Mouse (Mus musculus) hindbrain, embryonic 13.5 days (tissue): ENCODE results near the gene Tmem144. TPM values are rescaled to one million over a fixed set of nuclear protein-coding genes. Genes with fewer than 3 reads are reported as not detected.

Experiments used
- ATAC-seq: fragments of 200-750 bp; cut with Nextera tagmentation; 2 replicates; pipeline ENCODE4 v1.8.0; 2017; ENCODE audit warnings: moderate TSS enrichment; ENCODE audit not compliant: low FRiP score
- H3K27ac ChIP-seq: fragments of 300-500 bp; sonication (generic); 2 replicates; pipeline ENCODE4 v1.5.1; 2015; ENCODE audit warnings: inconsistent platforms, mild to moderate bottlenecking, moderate library complexity
- H3K27me3 ChIP-seq: fragments of 300-500 bp; sonication (generic); 2 replicates; pipeline ENCODE4 v1.6.1; 2015; ENCODE audit warnings: mild to moderate bottlenecking, inconsistent platforms
- H3K36me3 ChIP-seq: fragments of 300-500 bp; sonication (generic); 2 replicates; pipeline ENCODE4 v1.6.1; 2015; ENCODE audit warnings: mild to moderate bottlenecking, inconsistent platforms
- H3K4me1 ChIP-seq: fragments of 300-500 bp; sonication (generic); replicated peaks from 2 replicates; pipeline ENCODE4 v1.6.1; 2015; ENCODE audit warnings: inconsistent platforms
- H3K4me2 ChIP-seq: fragments of 300-500 bp; sonication (generic); 2 replicates; pipeline ENCODE4 v1.6.1; 2015; ENCODE audit warnings: inconsistent platforms, mild to moderate bottlenecking, moderate library complexity
- H3K4me3 ChIP-seq: fragments of 300-500 bp; sonication (generic); 2 replicates; pipeline ENCODE4 v1.5.1; 2015; ENCODE audit warnings: mild to moderate bottlenecking, inconsistent platforms
- H3K9ac ChIP-seq: fragments of 300-500 bp; sonication (generic); 2 replicates; pipeline ENCODE4 v1.6.1; 2015; ENCODE audit warnings: mild to moderate bottlenecking, inconsistent platforms
- H3K9me3 ChIP-seq: fragments of 300-500 bp; sonication (generic); 2 replicates; pipeline ENCODE4 v1.6.1; 2016; ENCODE audit warnings: inconsistent platforms
- WGBS: fragments of 180-500 bp; shearing (Covaris S2); methylation state at CpG from one replicate; pipeline ENCODE4 v1.1.7; 2015; 5-methylcytosine and 5-hydroxymethylcytosine counted together
- polyA plus RNA-seq: library from polyadenylated mRNA; unstranded; fragments of >200 nt; fragmentation: Nextera tagmentation; extraction: Ambion mirVana; gene quantifications from 2 replicates; pipeline ENCODE4 v1.2.1, GENCODE M21; 2015

The Tmem144 gene
- polyA plus RNA-seq, 1 experiment from 2014 or later: 1.4 TPM

GRCm38 (mm10) chr3:79884761-79885189 is 32.2 kb upstream of the Tmem144 start:
- 0 out of 2 replicates have a peak, but pooled peaks cover 2% of the 10 kb centered on the region for H3K27me3 ChIP-seq
- H3K9ac ChIP-seq: no peak overlapping the region
- H3K4me2 ChIP-seq: no peak overlapping the region
- 0 out of 2 replicates have a peak, but pooled peaks cover 7% of the 10 kb centered on the region for H3K4me1 ChIP-seq
- WGBS: 38% methylated on average over 9 of the region's 9 CpGs
- no peak overlapping the region for H3K4me3 ChIP-seq
- no peak overlapping the region for H3K27ac ChIP-seq
- no peak for ATAC-seq
- H3K9me3 ChIP-seq: no peaks in the 10 kb centered on the region
- H3K36me3 ChIP-seq: no peaks in the 10 kb centered on the region

- no peak for ATAC-seq
- Histone ChIP-seq H3K4me2 (no peak within 1 kb of the TSS), H3K27me3 (0 out of 2 replicates have a peak, but pooled peaks cover 2% of the 10 kb centered on the region), H3K4me1 (0 out of 2 replicates have a peak, but pooled peaks cover 7% of the 10 kb centered on the region), H3K9ac (no peak within 1 kb of the TSS), H3K27ac (no peak within 1 kb of the TSS), H3K9me3 (no peaks in the 10 kb centered on the region), H3K4me3 (no peak within 1 kb of the TSS), H3K36me3 (no peaks in the 10 kb centered on the region)
- WGBS: 61% methylated on average over 5 of the region's 5 CpGs
Observed at GRCm38 (mm10) chr3:79884305-79884704, 31.7 kb upstream of the Tmem144 start, which contains the start of gene Fam198b. TSS of gene Fam198b (plus strand) at chr3:79884533.

DNA sequence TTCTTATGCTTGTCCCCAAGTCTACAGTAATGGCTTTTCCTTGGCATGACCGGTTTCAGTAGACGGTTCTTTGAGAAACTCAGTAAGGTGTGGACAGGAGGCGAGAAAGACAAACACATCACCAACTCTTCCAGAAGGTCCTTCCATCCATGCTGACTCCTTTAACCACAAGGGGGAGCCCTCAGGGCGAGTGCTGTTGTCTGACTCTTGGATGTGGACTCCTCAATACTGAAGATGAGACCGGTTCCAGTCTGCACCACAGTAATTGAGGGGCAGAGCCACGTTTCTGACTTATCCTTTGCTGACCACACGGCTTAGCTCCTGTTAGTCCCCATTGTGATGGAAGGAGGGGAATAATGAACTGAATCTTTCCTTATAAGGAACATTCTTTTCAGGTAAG is 30.5 kb upstream of the Tmem144 start:
- Histone ChIP-seq H3K27me3 (0 out of 2 replicates have a peak, but pooled peaks cover 2% of the 10 kb centered on the region), H3K4me2 (no peak overlapping the region), H3K36me3 (no peaks in the 10 kb centered on the region), H3K27ac (no peak overlapping the region), H3K4me1 (peaks cover 10% of the 10 kb centered on the region; the same call in 1 of the 2 replicates), H3K9ac (no peak overlapping the region), H3K9me3 (no peaks in the 10 kb centered on the region), H3K4me3 (no peak overlapping the region)
- no peak for ATAC-seq
- WGBS: 47% methylated on average over 7 of the region's 7 CpGs

- Histone ChIP-seq H3K4me3 (no peak overlapping the region), H3K9me3 (no peaks in the 10 kb centered on the region), H3K4me1 (peaks cover 3% of the 10 kb centered on the region; the same call in 1 of the 2 replicates), H3K36me3 (no peaks in the 10 kb centered on the region), H3K27ac (no peak overlapping the region), H3K27me3 (0 out of 2 replicates have a peak, but pooled peaks cover 2% of the 10 kb centered on the region), H3K9ac (no peak overlapping the region), H3K4me2 (no peak overlapping the region)
- ATAC-seq: no peak
- 72% methylated on average over 2 of the region's 2 CpGs for WGBS
Observed at GRCm38 (mm10) chr3:79881645-79882044, 29.1 kb upstream of the Tmem144 start.

DNA sequence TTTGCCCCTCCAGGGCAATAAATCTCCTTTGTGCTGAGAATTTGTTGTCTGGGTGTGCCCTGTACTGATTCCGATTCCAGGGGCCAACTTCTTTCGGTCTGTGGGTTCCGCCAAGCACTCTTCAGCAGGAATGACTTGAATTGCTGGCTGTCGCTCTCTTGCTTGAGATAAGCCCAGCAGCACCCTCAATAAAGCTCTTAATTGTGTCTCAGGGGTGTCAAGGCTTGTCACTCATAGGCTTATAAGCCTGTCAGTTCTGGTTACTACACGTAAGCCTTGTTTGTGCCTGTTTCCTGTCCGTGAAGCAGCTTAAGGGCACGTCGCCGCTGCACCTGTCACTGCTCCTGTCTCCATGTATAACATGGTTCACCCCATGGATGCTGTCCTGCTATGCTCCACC is 26.7 kb upstream of the Tmem144 start:
- Histone ChIP-seq H3K9me3 (no peaks in the 10 kb centered on the region), H3K4me2 (no peak overlapping the region), H3K27ac (no peak overlapping the region), H3K27me3 (no peaks in the 10 kb centered on the region), H3K4me3 (no peak overlapping the region), H3K9ac (no peak overlapping the region), H3K4me1 (peaks cover 3% of the 10 kb centered on the region; the same call in 1 of the 2 replicates), H3K36me3 (no peaks in the 10 kb centered on the region)
- no peak for ATAC-seq
- 66% methylated on average over 9 of the region's 9 CpGs for WGBS

DNA sequence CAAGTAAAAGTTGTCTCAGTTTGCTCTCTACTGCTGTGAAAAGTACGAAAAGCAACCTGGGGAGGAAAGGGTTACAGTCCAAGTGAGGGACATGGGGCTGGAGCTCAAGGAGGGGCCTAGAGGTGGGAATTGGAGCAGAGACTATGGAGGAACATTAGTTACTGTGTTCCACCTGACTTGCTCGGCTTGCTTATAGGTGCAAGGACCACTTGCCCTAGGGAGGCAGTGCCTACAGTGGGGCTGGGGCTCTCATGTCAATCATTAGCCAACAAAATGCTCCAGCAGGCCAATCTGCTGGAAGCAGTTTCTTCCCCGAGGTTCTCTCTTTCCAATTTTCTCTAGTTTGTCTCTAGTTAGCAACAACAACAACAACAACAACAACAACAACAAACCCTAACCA is 25.8 kb upstream of the Tmem144 start:
- no peaks in the 10 kb centered on the region for H3K36me3 ChIP-seq
- no peak overlapping the region for H3K9ac ChIP-seq
- 63% methylated on average over 3 of the region's 3 CpGs for WGBS
- no peaks in the 10 kb centered on the region for H3K9me3 ChIP-seq
- peaks cover 3% of the 10 kb centered on the region; the same call in 1 of the 2 replicates for H3K4me1 ChIP-seq
- no peak overlapping the region for H3K4me2 ChIP-seq
- no peak for ATAC-seq
- H3K4me3 ChIP-seq: no peak overlapping the region
- H3K27me3 ChIP-seq: no peaks in the 10 kb centered on the region
- H3K27ac ChIP-seq: no peak overlapping the region

GRCm38 (mm10) chr3:79875471-79875870 is 22.9 kb upstream of the Tmem144 start:
- H3K27ac ChIP-seq: no peak overlapping the region
- no peak overlapping the region for H3K4me3 ChIP-seq
- H3K9ac ChIP-seq: no peak overlapping the region
- H3K4me1 ChIP-seq: peaks cover 3% of the 10 kb centered on the region; the same call in 1 of the 2 replicates
- H3K4me2 ChIP-seq: no peak overlapping the region
- H3K36me3 ChIP-seq: no peaks in the 10 kb centered on the region
- no peak for ATAC-seq
- 92% methylated on average over 5 of the region's 5 CpGs for WGBS
- no peaks in the 10 kb centered on the region for H3K27me3 ChIP-seq
- H3K9me3 ChIP-seq: no peaks in the 10 kb centered on the region

DNA sequence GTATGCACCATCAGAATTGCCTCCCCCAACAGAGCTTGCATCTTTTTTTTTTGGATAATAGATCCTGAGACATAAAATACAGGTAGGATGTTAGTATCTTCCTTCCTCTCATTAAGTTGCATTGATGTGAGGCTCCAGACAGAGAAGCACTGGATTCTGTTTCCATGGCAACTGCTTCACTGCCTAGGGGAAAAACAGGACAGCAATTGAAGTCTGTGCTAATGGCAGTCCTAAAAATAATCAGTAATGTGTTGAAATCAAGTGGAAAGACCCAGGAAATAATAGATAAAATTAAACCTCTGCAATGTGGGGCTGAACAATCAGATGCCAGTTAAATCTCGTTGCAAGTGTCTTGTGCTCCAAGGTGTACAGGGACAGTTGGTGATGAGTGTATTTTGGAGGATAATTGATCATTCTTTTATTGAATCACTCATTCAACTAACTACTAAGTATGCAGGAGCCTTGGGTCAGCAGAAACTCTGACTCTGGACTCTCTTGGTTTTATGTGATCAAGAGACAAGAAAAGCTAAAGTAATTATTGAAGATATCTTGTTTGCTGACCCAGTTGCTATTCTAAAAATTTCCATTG is 14.6 kb upstream of the Tmem144 start:
- WGBS: 21% methylated on average over 1 of the region's 1 CpGs
- Histone ChIP-seq H3K27ac (peak overlapping the region; percentile 88), H3K27me3 (no peaks in the 10 kb centered on the region), H3K36me3 (no peaks in the 10 kb centered on the region), H3K4me1 (peaks cover 16% of the 10 kb centered on the region), H3K4me2 (no peak overlapping the region), H3K4me3 (no peak overlapping the region), H3K9ac (no peak overlapping the region), H3K9me3 (no peaks in the 10 kb centered on the region)
- peak; percentile 86 for ATAC-seq

DNA sequence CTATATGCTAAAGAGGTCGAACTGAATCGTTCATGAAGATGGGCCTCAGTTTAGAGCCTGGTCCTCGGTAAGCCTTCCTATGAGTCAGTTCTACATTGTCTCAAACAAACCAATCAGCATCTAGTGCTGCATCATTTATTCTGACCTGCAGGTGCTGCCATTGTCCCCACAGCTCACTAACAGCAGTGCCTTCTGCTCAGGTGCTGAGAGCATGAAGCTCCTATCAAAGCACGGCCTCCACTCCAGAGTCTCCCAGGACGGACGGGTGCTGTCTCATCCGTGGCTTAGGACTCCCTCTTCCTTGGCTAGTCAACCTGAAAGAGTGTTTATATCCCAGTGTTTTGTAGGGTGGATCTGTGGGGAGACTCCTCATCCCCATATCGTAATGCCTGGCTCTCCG is 14.0 kb upstream of the Tmem144 start:
- peak; percentile 56 for ATAC-seq
- WGBS: 74% methylated on average over 9 of the region's 9 CpGs

DNA sequence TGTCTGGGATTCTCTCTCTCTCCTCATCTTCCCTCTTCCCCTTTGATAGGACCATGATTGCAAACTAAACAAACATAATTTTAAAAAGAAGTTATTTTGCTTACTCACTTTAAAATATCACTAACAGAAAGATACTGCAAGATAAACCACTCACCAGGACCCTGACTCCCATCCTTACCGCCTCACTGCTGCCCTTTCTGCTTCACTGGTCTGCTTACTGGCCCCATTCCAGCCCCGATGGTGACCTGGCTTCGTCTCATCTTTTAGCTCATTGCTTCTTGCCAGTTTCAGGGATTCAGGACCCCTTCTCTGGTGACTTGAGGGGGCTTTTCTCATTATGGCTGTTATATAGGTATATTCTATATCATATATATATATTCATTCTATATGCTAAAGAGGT is 13.5 kb upstream of the Tmem144 start:
- no peak overlapping the region for H3K4me3 ChIP-seq
- no peak overlapping the region for H3K4me2 ChIP-seq
- 66% methylated on average over 3 of the region's 3 CpGs for WGBS
- H3K36me3 ChIP-seq: no peaks in the 10 kb centered on the region
- peak overlapping the region; percentile 88 for H3K27ac ChIP-seq
- ATAC-seq: no peak
- H3K4me1 ChIP-seq: peaks cover 16% of the 10 kb centered on the region
- H3K27me3 ChIP-seq: no peaks in the 10 kb centered on the region
- H3K9me3 ChIP-seq: no peaks in the 10 kb centered on the region
- H3K9ac ChIP-seq: no peak overlapping the region

More for the DNA sequence above, 14.0 kb upstream of the Tmem144 start:
- no peak overlapping the region for H3K4me3 ChIP-seq
- H3K4me1 ChIP-seq: peaks cover 16% of the 10 kb centered on the region
- H3K36me3 ChIP-seq: no peaks in the 10 kb centered on the region
- no peaks in the 10 kb centered on the region for H3K9me3 ChIP-seq
- no peak overlapping the region for H3K9ac ChIP-seq
- H3K4me2 ChIP-seq: no peak overlapping the region
- H3K27ac ChIP-seq: peak overlapping the region; percentile 88
- no peaks in the 10 kb centered on the region for H3K27me3 ChIP-seq

- Histone ChIP-seq H3K4me3 (no peak overlapping the region), H3K27ac (no peak overlapping the region), H3K27me3 (no peaks in the 10 kb centered on the region), H3K4me2 (no peak overlapping the region), H3K9ac (no peak overlapping the region), H3K9me3 (no peaks in the 10 kb centered on the region), H3K4me1 (peaks cover 16% of the 10 kb centered on the region), H3K36me3 (no peaks in the 10 kb centered on the region)
- 85% methylated on average over 7 of the region's 7 CpGs for WGBS
- no peak for ATAC-seq
Observed at GRCm38 (mm10) chr3:79864824-79865223, 12.3 kb upstream of the Tmem144 start.

- H3K27ac ChIP-seq: no peak overlapping the region
- H3K27me3 ChIP-seq: no peaks in the 10 kb centered on the region
- H3K4me1 ChIP-seq: no peaks in the 10 kb centered on the region
- H3K9me3 ChIP-seq: no peaks in the 10 kb centered on the region
- H3K36me3 ChIP-seq: no peaks in the 10 kb centered on the region
- 64% methylated on average over 3 of the region's 3 CpGs for WGBS
- H3K9ac ChIP-seq: no peak overlapping the region
- ATAC-seq: no peak
- H3K4me3 ChIP-seq: no peak overlapping the region
- H3K4me2 ChIP-seq: no peak overlapping the region
Observed at GRCm38 (mm10) chr3:79858221-79858620, 5.6 kb upstream of the Tmem144 start.

DNA sequence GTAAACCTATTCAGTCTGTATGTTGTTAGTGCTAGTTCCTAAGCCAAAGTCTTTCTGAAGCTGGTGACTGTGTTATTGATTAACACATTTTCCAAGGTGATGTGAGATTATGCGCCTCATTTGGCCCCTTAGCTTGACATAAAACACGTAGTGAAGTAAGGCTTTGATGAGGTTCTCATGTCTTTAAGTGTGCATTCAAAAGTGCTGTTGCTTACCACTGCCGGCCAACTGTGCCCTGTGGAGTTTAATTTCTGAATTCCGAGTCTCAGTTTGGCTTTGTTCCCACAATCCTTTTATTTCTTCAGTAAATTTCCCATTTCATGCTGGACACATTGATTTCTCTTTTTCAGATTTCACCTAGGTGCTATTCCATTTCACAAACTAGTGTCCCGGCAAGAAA is 5.2 kb upstream of the Tmem144 start:
- Histone ChIP-seq H3K9ac (no peak overlapping the region), H3K4me3 (no peak overlapping the region), H3K4me2 (no peak overlapping the region), H3K27ac (no peak overlapping the region), H3K4me1 (no peaks in the 10 kb centered on the region), H3K27me3 (no peaks in the 10 kb centered on the region), H3K9me3 (no peaks in the 10 kb centered on the region), H3K36me3 (no peaks in the 10 kb centered on the region)
- ATAC-seq: no peak
- WGBS: 73% methylated on average over 5 of the region's 5 CpGs
